Mouse (Mus musculus): Measurements from ENCODE around the gene Sun1.

Sun1 gene

DNA sequence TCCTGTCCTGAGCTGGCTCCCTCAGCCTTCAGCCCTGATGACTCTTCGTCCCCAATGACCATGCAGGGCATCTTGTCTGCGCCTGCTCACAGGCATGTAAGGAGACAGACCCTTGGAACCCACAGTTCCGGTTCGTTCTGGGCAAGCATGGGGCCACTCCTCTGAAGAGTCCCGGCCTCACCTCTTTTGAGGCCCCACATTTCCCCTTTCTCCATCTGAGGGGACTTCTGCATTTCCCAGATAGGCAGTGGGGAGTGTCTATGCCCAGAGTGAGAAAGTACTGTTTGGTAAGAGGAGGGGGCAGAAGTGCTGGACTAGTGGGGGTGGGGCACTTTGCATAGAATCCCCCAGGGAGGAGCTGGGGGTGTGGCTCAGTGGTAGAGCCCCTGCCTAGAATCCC lies 86.7 kb downstream of the Sun1 start:
- no peak for DNase-seq

DNA sequence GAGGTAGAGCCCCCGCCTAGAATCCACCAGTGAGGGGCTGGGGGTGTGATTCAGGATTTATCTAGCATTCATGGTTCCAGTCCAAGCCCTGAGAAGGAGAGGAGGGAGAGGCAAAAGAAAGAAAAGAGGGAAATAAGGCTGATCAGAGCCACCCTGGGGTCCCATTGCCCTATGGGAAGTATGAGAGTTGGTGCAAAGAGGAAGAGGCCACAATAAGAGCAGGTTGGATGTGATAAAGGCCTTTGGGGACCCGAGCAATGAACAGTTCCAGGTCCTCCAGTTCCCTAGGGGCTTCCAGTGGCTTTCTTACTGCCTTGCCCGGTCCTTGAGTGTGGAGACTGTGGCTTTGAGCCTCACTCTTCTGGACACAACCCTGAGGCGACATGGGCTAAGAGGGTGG lies 87.3 kb downstream of the Sun1 start:
- no peak for DNase-seq

DNA sequence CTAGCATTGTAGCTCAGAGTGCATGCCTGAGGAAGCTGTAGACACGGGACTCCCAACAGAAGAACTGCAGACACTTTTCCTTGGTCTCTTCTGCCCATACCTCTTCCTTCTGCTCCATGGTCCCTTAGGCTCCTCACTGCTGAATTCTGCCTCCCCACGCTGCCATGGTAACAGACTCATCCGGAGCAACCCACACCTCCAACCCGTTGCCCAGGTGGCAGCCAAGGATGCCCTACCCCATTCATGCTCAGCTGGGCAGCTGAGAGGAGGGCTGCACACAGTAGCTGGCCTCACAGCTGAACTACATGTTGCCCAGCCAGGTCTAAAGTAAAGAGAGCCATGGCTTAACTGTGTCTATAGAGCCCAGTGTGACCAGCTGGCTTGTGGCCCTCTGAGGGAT lies 88.2 kb downstream of the Sun1 start:
- no peak for DNase-seq

DNA sequence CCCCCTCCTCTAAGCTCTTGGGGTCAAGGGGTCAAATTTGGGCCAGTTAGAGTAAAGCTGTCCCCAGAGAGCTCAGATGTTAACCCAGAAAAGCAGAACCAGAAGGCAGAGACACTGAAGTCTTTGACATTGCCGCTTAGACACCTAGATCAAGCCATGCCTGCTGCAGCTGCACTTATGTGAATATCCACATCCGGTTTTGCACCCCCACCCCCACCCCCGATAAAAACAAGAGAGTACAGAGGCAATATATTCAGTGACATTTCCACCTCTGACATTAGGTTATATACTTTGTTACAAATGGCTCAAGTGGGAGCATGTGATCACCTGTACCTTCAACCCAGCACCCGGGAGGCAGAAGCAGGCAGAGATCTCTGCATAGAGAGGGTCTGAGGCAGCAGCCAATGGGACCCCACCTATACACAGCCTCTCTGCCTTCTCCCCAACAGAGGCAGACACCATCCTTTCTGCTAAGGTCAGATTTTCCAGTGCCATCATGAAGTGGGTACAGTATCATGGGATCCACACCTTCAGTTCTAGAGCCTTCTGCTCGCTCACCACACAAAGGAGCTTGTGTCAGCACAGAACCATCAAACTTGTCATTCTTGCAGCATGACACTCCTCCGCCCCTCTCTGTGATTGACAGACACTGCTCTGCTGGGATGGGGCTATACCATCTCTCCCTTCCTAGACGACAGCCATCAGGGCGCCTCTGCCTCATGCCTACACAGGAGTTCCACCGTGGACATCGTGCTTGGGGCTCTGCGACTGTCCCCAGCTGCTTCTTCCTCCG lies 90.2 kb downstream of the Sun1 start:
- DNase-seq, result no peak

DNA sequence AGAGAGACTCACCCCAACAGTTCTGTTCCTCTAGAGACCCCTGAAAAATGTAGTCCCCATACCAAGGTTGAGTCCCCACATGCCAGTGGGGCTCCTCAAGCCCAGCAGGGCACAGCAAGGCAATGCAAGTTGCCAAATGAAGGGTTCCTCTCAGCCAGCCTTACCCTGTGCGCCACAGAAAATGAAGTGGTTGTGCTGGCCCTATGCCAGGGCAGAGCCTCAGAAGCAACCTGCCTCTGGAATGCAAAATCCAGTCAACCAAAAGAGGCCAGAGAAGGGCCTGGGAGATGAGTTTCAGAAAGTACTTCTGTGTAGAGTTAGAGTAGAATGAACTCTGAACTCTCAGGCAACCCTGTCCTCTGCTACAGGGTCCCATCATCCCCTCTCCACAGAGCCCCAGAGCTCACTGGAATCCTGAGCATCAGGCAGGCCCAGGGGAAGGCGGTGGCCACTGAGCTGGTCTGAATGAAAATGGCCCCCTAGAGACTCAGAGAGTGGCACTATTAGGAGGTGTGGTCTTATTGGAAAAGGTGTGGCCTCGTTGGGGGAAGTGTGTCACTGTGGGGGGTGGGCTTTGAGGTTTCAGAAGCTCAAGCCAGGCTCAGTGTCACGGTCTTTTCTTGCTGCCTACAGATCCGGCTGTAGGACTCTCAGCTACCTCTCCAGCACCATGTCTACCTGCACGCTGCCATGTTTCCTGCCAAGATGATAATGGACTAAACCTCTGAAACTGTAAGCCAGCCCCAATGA lies 91.5 kb downstream of the Sun1 start:
- DNase-seq, result no peak

DNA sequence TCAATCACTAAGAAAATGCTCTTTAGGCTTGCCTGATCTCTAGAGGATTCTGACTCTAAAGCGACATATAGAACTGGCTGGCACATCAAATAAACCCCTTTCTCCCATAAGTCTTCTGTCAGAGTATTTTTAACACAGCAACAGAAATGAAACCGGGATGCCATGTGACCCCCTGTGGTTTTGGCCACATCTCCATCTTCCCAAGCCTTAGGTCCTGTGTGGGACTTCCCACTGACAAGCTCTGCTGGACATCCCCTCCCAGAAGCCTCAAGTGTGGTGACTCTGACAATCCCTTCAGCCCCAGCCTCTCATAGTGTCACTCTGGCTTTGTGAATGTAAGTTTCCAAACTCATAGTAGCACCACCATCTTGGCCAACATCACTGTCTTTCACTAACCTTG lies 93.7 kb downstream of the Sun1 start:
- no peak for DNase-seq

DNA sequence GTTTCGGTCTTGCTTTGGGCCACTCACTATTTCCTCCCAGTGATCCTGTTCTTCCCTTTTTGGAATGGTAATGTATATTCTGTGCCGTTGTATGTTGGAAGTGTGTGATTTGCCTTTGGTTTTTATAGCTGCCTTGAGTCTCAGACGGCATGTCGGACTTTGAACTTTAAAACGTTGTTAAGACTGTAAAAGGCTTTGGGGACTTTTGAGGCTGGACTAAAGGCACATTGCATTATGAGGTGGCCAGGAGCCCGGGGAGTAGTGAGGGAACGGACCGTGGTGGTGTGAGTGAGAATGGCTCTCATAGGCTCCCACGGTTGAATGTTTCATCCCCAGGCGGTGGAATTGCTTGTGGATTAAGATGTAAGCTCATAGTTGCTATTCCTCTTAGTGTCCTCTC lies 96.7 kb downstream of the Sun1 start:
- no peak for DNase-seq

DNA sequence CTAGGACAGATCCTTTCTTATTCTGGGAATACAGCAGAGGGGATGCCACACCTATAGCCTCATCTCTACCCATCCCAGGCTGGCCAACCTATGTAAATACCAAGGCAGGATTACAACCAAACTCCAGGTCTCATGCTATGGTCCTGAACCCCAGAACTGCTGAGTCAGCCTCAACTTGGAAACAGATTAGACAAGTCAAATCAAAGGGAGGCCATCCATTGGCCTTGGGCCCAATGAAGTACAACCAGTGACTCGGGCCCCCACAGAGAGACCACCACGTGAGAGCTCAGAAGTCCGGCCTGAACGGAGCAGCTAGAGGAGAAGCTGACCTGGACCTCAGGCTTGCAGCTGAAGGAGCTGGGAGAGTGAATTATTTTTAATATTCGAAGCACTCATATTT lies 97.3 kb downstream of the Sun1 start:
- DNase-seq, result no peak
